Mouse (Mus musculus): Measurements from ENCODE around the gene Dixdc1. TPM values are rescaled to one million over a fixed set of nuclear protein-coding genes. Genes with fewer than 3 reads are reported as not detected.

Dixdc1 gene
- polyA plus RNA-seq, 1 experiment from 2014 or later: 8.0 TPM

DNA sequence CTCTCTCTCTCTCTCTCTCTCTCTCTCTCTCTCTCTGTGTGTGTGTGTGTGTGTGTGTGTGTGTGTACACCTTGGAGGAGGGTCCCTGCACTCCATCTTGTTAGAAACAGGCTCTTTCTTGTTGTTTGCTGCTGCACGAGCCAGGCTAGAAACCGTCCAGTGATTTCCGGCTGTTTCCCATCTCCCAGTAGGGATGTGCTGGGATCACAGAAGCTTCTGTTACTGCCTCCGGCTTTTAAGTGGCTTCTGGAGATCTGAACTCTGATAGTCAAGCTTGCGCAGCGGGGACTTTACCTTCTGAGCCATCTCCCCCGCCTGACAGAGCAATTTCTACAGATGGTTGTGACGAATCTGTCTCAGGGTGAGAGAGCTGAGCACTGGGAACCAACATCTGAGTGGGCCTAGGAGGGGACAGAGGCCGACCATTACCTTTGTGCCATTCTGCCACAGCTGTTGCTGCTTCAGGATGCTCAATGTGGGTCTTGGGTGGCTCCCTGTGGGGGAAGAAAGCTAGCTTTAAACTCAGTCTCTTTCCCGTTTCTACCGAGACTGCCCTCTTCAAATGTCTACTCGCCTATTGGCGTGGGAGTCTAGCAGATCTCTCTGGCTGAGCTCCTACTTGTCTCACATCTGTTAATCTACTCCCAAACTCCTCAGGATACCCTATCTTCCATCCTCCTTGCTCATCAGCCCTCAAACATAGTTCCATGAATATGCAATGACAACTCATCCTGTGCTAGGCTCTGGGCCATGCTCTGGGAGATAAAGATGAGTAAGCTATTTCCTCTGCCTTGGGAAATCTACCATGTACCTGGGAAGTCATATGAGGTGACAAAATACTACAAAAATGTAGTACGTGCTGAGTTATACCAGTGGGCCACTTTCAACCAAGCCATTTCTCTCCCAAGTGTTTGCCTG lies 1.8 kb upstream of the Dixdc1 start:
- Histone ChIP-seq H3K4me3 (replicated peaks) (no peak overlapping the region), H3K27me3 (replicated peaks) (no peaks in the 10 kb centered on the region), H3K36me3 (no peaks in the 10 kb centered on the region), H3K27ac (no peak overlapping the region), H3K9ac (no peak overlapping the region), H3K4me1 (no peaks in the 10 kb centered on the region), H3K4me2 (no peak overlapping the region), H3K9me3 (no peaks in the 10 kb centered on the region)
- WGBS: 85% methylated on average over 14 of the region's 14 CpGs
- ATAC-seq (ENCODE audit: insufficient read depth, low FRiP score, low read depth): no peak

DNA sequence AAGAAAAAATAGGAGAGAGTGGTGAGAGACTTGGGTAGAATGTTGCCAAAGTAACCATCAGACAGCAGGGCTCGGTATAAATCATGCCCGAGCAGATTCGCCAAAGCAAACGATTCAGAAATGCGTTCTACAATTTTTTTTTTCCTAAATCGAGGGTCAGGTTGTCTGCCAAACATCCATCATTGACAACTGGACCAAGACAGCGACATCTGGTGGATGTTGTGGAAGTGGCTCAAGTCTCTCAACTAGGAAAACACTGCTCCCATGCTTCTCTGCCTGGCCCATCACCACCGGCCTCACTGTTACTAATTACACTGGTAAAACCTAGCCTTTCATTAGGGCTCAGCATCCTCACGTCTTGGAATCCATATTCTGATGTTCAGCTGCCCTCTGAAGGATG lies 4.3 kb downstream of the Dixdc1 start:
- 4% methylated on average over 9 of the region's 9 CpGs for WGBS
- Histone ChIP-seq H3K4me2 (no peak overlapping the region), H3K36me3 (no peaks in the 10 kb centered on the region), H3K9me3 (no peaks in the 10 kb centered on the region), H3K4me1 (no peaks in the 10 kb centered on the region), H3K27ac (no peak overlapping the region), H3K27me3 (replicated peaks) (no peaks in the 10 kb centered on the region), H3K9ac (no peak overlapping the region), H3K4me3 (replicated peaks) (no peak overlapping the region)
- no peak for ATAC-seq (ENCODE audit: insufficient read depth, low FRiP score, low read depth)

DNA sequence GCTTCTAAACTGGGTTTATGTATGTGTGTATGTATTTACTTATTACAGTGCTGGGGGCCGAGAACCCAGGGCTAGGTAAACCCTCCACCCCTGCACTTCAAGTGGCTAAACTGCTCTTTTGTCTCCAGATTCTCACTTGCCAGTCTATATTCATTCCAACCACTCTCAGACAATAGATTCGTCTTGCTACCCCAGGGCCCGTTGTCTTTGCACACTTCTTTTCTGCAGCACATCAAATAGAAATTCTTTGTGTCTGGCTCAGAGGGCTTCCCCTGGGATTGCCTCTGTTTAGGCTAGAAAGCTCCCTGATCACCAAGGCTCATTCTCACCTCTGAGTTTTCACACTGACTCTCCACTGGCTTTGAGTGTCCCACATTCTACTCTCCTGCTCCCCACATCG lies 6.8 kb downstream of the Dixdc1 start:
- Histone ChIP-seq H3K36me3 (no peaks in the 10 kb centered on the region), H3K9ac (no peak overlapping the region), H3K4me2 (no peak overlapping the region), H3K4me3 (replicated peaks) (no peak overlapping the region), H3K9me3 (no peaks in the 10 kb centered on the region), H3K27me3 (replicated peaks) (no peaks in the 10 kb centered on the region), H3K4me1 (0 out of 2 replicates have a peak, but pooled peaks cover 5% of the 10 kb centered on the region), H3K27ac (no peak overlapping the region)
- WGBS: 29% methylated on average over 4 of the region's 4 CpGs
- ATAC-seq (ENCODE audit: insufficient read depth, low FRiP score, low read depth): no peak

DNA sequence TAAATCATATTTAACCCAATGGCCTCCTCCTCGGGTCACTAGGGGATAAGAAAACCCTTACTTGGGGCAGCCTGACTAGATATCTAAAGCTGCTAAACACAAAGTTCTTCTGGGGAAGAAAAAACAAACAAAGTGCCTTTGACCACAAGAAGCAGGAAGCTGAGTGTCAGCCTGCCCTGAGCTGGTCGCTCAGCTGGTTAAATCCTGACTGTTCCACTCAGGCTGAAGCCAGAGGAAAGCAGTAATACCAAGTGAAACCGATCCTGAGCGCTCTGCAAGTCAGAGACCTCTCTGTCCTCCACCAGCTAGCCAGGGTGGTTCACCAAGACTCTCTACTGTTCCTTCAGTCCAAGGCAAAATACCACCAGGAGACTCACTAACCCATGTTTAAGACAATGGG lies 9.7 kb downstream of the Dixdc1 start:
- Histone ChIP-seq H3K36me3 (no peaks in the 10 kb centered on the region), H3K27me3 (replicated peaks) (no peaks in the 10 kb centered on the region), H3K9ac (no peak overlapping the region), H3K27ac (no peak overlapping the region), H3K4me2 (no peak overlapping the region), H3K9me3 (no peaks in the 10 kb centered on the region), H3K4me1 (peaks cover 11% of the 10 kb centered on the region; the same call in 1 of the 2 replicates), H3K4me3 (replicated peaks) (no peak overlapping the region)
- 37% methylated on average over 4 of the region's 4 CpGs for WGBS
- no peak for ATAC-seq (ENCODE audit: insufficient read depth, low FRiP score, low read depth)

DNA sequence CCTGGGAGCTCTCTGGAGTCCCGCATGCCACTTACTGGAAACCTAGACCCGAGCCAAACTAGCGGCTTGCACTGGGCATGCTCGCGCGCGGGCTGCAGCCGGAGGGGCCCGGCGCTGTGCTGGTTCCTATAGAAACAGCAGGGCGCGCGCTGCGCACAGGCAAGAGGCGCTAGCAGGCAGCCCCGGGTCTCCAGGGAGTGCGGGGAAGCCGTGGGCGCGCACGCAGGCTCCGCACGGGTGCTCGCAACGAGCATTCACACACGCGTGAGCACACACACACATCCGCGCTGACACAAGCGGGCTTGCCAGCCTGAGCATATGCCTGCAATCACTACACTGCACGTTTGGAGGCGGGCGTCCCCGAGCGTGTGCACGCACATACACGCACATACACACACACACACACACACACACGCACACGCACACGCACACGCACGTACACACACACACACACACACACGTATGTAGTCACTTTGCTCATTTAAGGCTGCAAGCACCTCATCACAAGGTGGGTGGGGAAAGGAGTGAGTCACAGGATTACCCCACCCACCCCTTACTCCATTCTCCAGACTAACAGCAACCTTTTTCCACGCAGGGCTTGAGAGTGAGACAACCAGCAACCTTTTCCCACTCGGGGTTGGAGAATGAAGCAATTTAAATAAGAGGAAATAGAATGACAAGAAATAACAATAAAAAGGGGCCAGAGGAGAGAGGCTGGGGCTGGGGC lies 11.2 kb downstream of the Dixdc1 start:
- Histone ChIP-seq H3K4me1 (peaks cover 14% of the 10 kb centered on the region), H3K27me3 (replicated peaks) (no peaks in the 10 kb centered on the region), H3K27ac (no peak overlapping the region), H3K36me3 (no peaks in the 10 kb centered on the region), H3K4me2 (peak overlapping the region; percentile 90), H3K4me3 (replicated peaks) (peak overlapping the region; percentile 64), H3K9ac (peak overlapping the region; percentile 56), H3K9me3 (no peaks in the 10 kb centered on the region)
- under 1% methylated on average over 45 of the region's 45 CpGs for WGBS
- ATAC-seq (ENCODE audit: insufficient read depth, low FRiP score, low read depth): peak; percentile 90

DNA sequence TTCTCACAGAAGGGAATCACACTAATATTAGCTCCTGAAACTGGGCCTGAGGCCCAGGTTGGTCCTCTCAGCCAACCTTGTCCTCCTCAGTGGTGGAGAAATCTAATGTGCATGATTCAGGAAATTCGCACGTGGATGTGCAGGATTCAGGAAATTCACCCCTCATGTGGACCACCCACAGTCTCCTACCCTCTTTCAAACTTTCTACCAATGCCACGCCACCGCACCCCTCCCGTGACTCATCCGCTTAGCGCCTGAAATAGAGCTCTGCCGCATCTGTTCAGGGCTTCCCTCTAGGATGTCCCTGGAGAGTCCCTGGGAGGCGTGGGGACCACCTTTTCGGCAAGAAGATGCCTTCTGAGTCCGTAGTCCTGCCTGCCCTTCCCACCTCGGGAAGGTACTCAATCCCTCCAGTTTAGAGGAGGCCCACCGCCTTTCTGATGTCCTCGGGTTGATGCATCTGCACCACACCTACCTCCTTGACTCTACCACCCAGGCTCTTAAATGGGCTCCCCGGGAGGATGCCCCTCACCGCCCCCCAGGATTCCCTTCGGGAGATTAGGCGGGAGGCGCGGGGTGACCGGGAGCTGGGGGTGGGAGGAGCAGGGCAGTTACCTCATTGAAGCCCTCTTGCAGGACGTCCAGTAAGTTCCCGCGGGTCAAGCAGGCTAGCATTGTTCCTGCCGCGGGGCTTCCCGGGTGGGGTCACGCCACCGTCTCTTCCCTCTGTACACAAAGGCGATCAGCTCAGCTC lies 12.0 kb downstream of the Dixdc1 start:
- Histone ChIP-seq H3K27ac (no peak overlapping the region), H3K36me3 (no peaks in the 10 kb centered on the region), H3K4me2 (peak overlapping the region; percentile 90), H3K9ac (peak overlapping the region; percentile 56), H3K4me3 (replicated peaks) (peak overlapping the region; percentile 64), H3K4me1 (peaks cover 14% of the 10 kb centered on the region), H3K27me3 (replicated peaks) (no peaks in the 10 kb centered on the region), H3K9me3 (no peaks in the 10 kb centered on the region)
- no peak for ATAC-seq (ENCODE audit: insufficient read depth, low FRiP score, low read depth)
- WGBS: 7% methylated on average over 30 of the region's 30 CpGs

DNA sequence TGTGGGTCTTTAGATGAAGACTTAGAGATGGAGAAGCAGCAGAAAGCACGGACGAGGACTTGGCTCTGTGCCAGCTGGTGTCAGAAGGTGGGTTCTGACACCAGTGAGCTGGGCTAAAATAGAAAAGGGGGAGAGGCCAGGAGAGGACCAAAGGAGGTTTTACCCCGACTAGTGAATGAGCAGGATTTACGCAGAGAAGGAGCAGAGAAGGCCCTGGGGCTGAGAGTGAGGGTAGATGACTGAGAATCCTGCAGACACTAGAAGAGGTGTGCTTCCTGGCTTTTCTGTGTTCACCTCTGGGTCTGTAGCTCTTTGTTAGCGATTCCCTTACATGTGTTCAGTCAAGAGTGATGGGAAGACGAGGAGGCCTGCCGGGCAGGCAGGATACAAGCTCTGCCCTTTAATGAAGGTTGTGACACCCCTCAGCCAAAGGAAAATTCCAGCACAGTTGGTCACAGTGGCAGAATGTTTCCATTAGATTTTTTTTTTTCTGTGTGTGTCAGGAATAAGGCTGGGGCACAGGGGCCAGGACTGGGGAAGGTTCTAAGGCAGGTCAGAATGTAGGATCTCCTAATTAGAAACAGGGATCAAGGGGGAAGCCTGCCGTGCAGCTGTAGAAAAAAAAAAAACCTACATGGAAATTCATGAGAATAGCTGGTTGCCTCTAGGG lies 13.3 kb downstream of the Dixdc1 start:
- no peak overlapping the region for H3K4me3 ChIP-seq (replicated peaks)
- WGBS: 55% methylated on average over 8 of the region's 8 CpGs
- no peaks in the 10 kb centered on the region for H3K9me3 ChIP-seq
- no peak overlapping the region for H3K4me2 ChIP-seq
- peaks cover 15% of the 10 kb centered on the region for H3K4me1 ChIP-seq
- ATAC-seq (ENCODE audit: insufficient read depth, low FRiP score, low read depth): no peak
- no peak overlapping the region for H3K9ac ChIP-seq
- H3K36me3 ChIP-seq: no peaks in the 10 kb centered on the region
- no peak overlapping the region for H3K27ac ChIP-seq
- H3K27me3 ChIP-seq (replicated peaks): no peaks in the 10 kb centered on the region

DNA sequence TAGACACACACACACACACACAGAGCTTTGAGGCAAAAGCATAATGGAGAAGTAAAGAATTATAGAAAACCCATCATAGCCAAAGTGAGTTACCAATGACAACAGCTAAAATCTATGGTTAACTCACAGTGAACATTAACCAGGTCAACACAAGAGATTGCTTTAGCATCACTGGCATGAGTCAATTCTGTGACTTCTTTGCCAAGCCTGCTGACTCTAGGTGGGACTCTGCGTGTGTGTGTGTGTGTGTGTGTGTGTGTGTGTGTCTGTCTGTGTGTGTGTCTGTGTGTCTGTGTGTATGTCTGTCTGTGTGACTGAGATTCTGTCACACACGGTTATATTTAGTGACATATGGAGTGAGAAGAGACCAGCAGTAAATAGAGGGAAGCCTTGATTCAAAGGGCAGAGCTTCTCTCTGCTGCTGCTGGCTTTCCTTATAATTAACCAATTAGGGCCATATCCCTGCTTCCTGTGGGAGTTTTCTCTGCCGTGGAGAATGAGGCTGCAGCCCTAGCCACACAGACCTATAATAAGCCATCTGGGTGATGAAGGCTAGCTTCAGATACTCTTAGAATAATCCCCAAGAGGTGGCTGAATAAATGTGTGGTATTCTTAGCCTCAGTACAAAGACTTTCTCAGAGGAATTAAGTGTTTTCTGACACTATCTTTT lies 14.5 kb downstream of the Dixdc1 start:
- no peaks in the 10 kb centered on the region for H3K27me3 ChIP-seq (replicated peaks)
- H3K4me2 ChIP-seq: no peak overlapping the region
- peaks cover 17% of the 10 kb centered on the region for H3K4me1 ChIP-seq
- WGBS: 51% methylated on average over 3 of the region's 3 CpGs
- no peak overlapping the region for H3K9ac ChIP-seq
- H3K27ac ChIP-seq: no peak overlapping the region
- H3K36me3 ChIP-seq: no peaks in the 10 kb centered on the region
- no peak for ATAC-seq (ENCODE audit: insufficient read depth, low FRiP score, low read depth)
- no peaks in the 10 kb centered on the region for H3K9me3 ChIP-seq
- H3K4me3 ChIP-seq (replicated peaks): no peak overlapping the region

DNA sequence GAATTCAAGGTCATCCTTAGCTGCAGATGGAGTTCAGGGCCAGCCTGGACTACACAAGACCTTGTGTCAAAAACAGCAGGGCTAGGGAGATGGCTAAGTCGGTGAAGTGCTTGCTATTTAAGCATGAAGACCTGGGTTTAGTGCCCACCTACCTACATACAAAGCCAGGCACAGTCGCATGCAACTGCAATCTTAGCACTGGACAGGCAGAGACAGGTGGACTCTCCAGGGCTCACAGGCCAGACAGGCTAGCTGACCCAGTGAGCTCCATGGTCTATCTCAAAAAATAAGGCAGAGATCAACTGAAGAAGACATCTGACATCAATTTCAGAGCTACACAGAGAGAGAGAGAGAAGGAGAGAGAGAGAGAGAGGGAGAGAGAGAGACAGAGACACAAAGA lies 15.2 kb downstream of the Dixdc1 start:
- no peaks in the 10 kb centered on the region for H3K9me3 ChIP-seq
- ATAC-seq (ENCODE audit: insufficient read depth, low FRiP score, low read depth): no peak
- H3K27ac ChIP-seq: no peak overlapping the region
- no peaks in the 10 kb centered on the region for H3K27me3 ChIP-seq (replicated peaks)
- 86% methylated on average over 2 of the region's 2 CpGs for WGBS
- no peak overlapping the region for H3K4me2 ChIP-seq
- no peak overlapping the region for H3K9ac ChIP-seq
- H3K36me3 ChIP-seq: no peaks in the 10 kb centered on the region
- no peak overlapping the region for H3K4me3 ChIP-seq (replicated peaks)
- peaks cover 17% of the 10 kb centered on the region for H3K4me1 ChIP-seq

DNA sequence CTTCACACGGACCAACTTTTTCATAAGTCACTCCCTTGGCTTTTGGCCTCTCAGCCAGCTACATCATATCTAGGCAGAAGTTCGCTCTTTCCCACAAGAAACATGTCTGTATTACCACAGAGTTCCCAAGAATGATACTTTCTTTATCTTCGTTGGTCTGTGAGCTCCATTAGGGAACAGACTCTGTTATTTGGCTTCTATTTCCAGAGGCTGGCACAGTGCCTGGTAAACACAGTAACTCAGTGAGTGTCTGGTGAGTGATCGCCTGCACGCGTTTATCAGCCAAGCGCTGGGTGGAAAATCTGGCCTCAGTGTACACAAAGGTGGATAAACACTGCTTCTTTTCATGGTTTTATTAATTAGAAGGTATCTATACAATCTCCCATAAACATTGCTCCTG lies 15.9 kb downstream of the Dixdc1 start:
- no peak overlapping the region for H3K4me3 ChIP-seq (replicated peaks)
- 0 out of 2 replicates have a peak overlapping the region, but pooled peaks have one; percentile 12 for H3K27ac ChIP-seq
- H3K36me3 ChIP-seq: no peaks in the 10 kb centered on the region
- H3K27me3 ChIP-seq (replicated peaks): no peaks in the 10 kb centered on the region
- WGBS: 25% methylated on average over 7 of the region's 7 CpGs
- H3K4me2 ChIP-seq: peak overlapping the region; percentile 29; the same call in 1 of the 2 replicates
- no peak overlapping the region for H3K9ac ChIP-seq
- no peaks in the 10 kb centered on the region for H3K9me3 ChIP-seq
- peaks cover 16% of the 10 kb centered on the region for H3K4me1 ChIP-seq
- ATAC-seq (ENCODE audit: insufficient read depth, low FRiP score, low read depth): no peak

DNA sequence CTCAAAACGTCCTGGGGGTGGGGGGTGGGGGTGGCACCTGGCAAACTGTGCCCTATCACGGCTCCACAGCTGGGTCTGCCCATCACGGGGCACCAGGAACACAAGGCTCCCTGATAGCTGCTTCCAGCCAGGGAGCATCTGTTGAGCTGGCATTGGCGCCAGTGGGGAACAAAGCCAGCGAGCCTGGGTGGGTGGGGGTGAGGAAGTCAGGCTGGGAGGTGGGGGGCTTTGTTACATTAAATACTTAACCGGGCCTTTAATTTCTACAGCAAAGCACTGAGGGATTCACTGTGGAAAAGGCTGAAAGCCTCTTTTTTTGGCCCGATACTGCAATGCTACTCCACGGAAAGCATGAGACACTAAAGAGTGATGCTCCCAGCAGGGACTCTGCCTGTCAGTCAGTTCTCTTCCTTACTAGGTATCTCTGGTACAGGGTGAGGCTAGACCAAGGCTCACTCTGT lies 16.8 kb downstream of the Dixdc1 start:
- H3K4me1 ChIP-seq: peaks cover 11% of the 10 kb centered on the region
- no peaks in the 10 kb centered on the region for H3K27me3 ChIP-seq (replicated peaks)
- no peaks in the 10 kb centered on the region for H3K9me3 ChIP-seq
- no peaks in the 10 kb centered on the region for H3K36me3 ChIP-seq
- no peak overlapping the region for H3K4me3 ChIP-seq (replicated peaks)
- ATAC-seq (ENCODE audit: insufficient read depth, low FRiP score, low read depth): no peak
- H3K27ac ChIP-seq: no peak overlapping the region
- no peak overlapping the region for H3K4me2 ChIP-seq
- no peak overlapping the region for H3K9ac ChIP-seq
- 58% methylated on average over 8 of the region's 8 CpGs for WGBS
